Mouse (Mus musculus): ENCODE data around the gene Hbs1l. TPM values are rescaled to one million over a fixed set of nuclear protein-coding genes. Genes with fewer than 3 reads are reported as not detected.

The Hbs1l gene
- polyA plus RNA-seq, 1 experiment from 2014 or later, result 127 TPM

- Histone ChIP-seq H3K9me3 (no peaks in the 10 kb centered on the region), H3K27me3 (ENCODE audit: poor library complexity, severe bottlenecking) (no peaks in the 10 kb centered on the region), H3K4me1 (peaks cover 10% of the 10 kb centered on the region; the same call in 1 of the 2 replicates), H3K27ac (no peak overlapping the region), H3K36me3 (replicated peaks) (no peaks in the 10 kb centered on the region), H3K4me3 (no peak overlapping the region)
- WGBS, result 50% methylated on average over 2 of the region's 2 CpGs
- no peak for DNase-seq (ENCODE audit: extremely low spot score, low spot score)
Measured at GRCm38 (mm10) chr10:21400453-21400852, 104.7 kb downstream of the Hbs1l start.

DNA sequence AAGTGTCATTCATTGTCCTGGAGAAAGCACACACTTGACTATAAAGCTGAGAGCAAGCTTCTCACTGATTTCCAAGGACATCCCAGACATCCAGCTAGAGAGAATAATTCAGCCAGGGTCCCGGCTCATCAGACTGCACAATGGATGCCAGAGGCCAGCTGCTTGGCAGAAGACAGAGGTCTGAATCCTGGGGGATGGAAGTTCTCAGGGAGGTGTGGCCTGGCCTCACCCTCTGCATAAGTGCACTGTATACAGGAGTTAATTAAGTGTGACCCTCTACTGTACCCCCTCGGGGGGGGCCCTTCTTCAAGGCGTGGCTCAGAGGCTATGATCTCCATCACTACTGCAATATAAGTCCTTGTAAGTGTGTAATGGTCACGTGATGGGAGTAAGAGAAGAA is 105.5 kb downstream of the Hbs1l start:
- 84% methylated on average over 4 of the region's 4 CpGs for WGBS
- H3K4me1 ChIP-seq, result peaks cover 10% of the 10 kb centered on the region; the same call in 1 of the 2 replicates
- no peak for DNase-seq (ENCODE audit: extremely low spot score, low spot score)

DNA sequence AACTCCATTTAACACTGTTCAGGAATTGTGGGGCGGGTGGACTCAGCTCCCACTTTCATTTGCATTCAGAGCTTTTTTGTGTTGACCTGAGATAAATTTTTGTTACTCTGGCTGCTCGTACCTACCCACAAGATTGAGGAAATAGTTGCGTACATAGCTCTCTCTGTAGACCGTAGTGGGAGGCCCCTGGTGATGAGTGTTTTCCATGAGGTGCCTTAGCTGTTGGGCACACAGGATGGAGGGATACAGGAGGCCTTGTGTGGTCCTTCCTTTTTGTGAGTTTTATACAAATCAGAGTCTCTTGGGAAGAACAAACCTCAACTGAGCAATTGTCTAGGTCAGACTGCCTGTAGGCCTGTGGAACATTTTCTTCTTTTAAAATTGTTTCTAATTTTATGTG is 109.0 kb downstream of the Hbs1l start:
- no peaks in the 10 kb centered on the region for H3K36me3 ChIP-seq (replicated peaks)
- peaks cover 7% of the 10 kb centered on the region; the same call in 1 of the 2 replicates for H3K4me1 ChIP-seq
- DNase-seq (ENCODE audit: extremely low spot score, low spot score), result no peak
- H3K27me3 ChIP-seq (ENCODE audit: poor library complexity, severe bottlenecking), result no peaks in the 10 kb centered on the region
- H3K9me3 ChIP-seq, result no peaks in the 10 kb centered on the region
- no peak overlapping the region for H3K4me3 ChIP-seq
- H3K27ac ChIP-seq, result no peak overlapping the region
- WGBS, result 86% methylated on average over 4 of the region's 4 CpGs

More for the DNA sequence above, 105.5 kb downstream of the Hbs1l start:
- H3K27me3 ChIP-seq (ENCODE audit: poor library complexity, severe bottlenecking), result no peaks in the 10 kb centered on the region
- no peak overlapping the region for H3K27ac ChIP-seq
- H3K36me3 ChIP-seq (replicated peaks), result no peaks in the 10 kb centered on the region
- no peak overlapping the region for H3K4me3 ChIP-seq
- no peaks in the 10 kb centered on the region for H3K9me3 ChIP-seq

- peaks cover 4% of the 10 kb centered on the region; the same call in 1 of the 2 replicates for H3K4me1 ChIP-seq
- H3K27me3 ChIP-seq (ENCODE audit: poor library complexity, severe bottlenecking), result no peaks in the 10 kb centered on the region
- no peak for DNase-seq (ENCODE audit: extremely low spot score, low spot score)
- H3K36me3 ChIP-seq (replicated peaks), result no peaks in the 10 kb centered on the region
- 83% methylated on average over 11 of the region's 11 CpGs for WGBS
- H3K4me3 ChIP-seq, result no peak overlapping the region
- no peaks in the 10 kb centered on the region for H3K9me3 ChIP-seq
- H3K27ac ChIP-seq, result no peak overlapping the region
Measured at GRCm38 (mm10) chr10:21405707-21406534, 110.1 kb downstream of the Hbs1l start.

GRCm38 (mm10) chr10:21410711-21411110 is 114.9 kb downstream of the Hbs1l start:
- no peaks in the 10 kb centered on the region for H3K9me3 ChIP-seq
- no peak overlapping the region for H3K27ac ChIP-seq
- 87% methylated on average over 5 of the region's 5 CpGs for WGBS
- no peak overlapping the region for H3K4me3 ChIP-seq
- H3K36me3 ChIP-seq (replicated peaks), result no peaks in the 10 kb centered on the region
- no peaks in the 10 kb centered on the region for H3K4me1 ChIP-seq
- no peaks in the 10 kb centered on the region for H3K27me3 ChIP-seq (ENCODE audit: poor library complexity, severe bottlenecking)
- no peak for DNase-seq (ENCODE audit: extremely low spot score, low spot score)

DNA sequence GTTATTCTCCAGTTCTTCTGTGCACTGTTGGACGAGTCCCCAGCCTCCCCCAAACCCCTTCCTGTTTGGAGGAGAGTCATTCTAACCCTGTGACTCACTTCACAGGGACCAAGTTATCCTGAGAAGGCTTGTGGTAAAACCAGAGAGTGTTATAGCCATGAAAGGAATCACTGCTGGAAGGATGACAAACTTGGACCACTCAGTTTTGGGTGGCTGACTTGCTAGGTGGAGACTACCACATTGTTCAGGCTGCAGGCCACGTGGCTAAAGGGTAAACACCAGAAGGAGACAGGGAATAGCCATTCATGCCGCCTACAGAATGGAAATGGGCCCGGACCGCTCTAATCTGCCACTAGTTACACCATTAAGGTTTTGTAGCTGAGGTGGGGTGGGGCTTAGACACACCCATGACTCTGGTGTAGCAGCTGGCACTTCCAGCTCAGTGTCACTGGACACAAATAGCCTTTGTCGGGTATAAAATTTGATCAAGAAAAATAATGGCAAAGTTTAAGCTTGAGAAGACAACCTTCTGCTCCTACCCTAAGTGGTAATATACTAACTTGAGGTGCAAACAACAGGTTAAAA is 115.9 kb downstream of the Hbs1l start:
- Histone ChIP-seq H3K36me3 (replicated peaks) (no peaks in the 10 kb centered on the region), H3K4me3 (no peak overlapping the region), H3K27me3 (ENCODE audit: poor library complexity, severe bottlenecking) (no peaks in the 10 kb centered on the region), H3K9me3 (no peaks in the 10 kb centered on the region), H3K27ac (no peak overlapping the region), H3K4me1 (no peaks in the 10 kb centered on the region)
- DNase-seq (ENCODE audit: extremely low spot score, low spot score), result no peak
- 83% methylated on average over 6 of the region's 6 CpGs for WGBS

DNA sequence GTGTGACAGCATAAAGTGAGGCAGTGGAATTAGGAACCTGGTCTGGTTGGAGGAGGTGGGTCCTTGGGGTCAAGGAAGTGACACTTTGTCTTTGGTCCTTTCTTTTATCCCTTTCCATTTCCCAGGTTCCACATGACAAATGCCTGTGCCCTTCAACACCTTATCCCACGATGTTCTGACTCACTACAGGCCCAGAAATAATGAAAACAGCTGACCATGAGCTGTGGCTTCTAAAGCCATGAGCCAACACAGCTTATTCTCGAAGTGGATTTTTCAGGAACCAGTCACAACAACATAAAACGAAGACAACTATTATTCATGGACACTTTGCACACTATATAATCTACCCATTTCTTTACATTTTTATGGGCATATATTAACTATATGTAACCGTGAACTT is 119.3 kb downstream of the Hbs1l start:
- WGBS, result 85% methylated on average over 4 of the region's 4 CpGs

GRCm38 (mm10) chr10:21416184-21416583 is 120.4 kb downstream of the Hbs1l start:
- no peaks in the 10 kb centered on the region for H3K4me1 ChIP-seq
- H3K4me3 ChIP-seq, result no peak overlapping the region
- DNase-seq (ENCODE audit: extremely low spot score, low spot score), result no peak
- 95% methylated on average over 5 of the region's 5 CpGs for WGBS
- H3K9me3 ChIP-seq, result no peaks in the 10 kb centered on the region
- no peaks in the 10 kb centered on the region for H3K36me3 ChIP-seq (replicated peaks)
- no peaks in the 10 kb centered on the region for H3K27me3 ChIP-seq (ENCODE audit: poor library complexity, severe bottlenecking)
- H3K27ac ChIP-seq, result no peak overlapping the region

More for the DNA sequence above, 119.3 kb downstream of the Hbs1l start:
- H3K4me1 ChIP-seq, result no peaks in the 10 kb centered on the region
- DNase-seq (ENCODE audit: extremely low spot score, low spot score), result no peak
- H3K27me3 ChIP-seq (ENCODE audit: poor library complexity, severe bottlenecking), result no peaks in the 10 kb centered on the region
- no peak overlapping the region for H3K27ac ChIP-seq
- no peaks in the 10 kb centered on the region for H3K9me3 ChIP-seq
- no peaks in the 10 kb centered on the region for H3K36me3 ChIP-seq (replicated peaks)
- H3K4me3 ChIP-seq, result no peak overlapping the region

Other genes starting within 250 kb of the Hbs1l start
- gene Myb, start 135.0 kb upstream of the Hbs1l start, polyA plus RNA-seq (2016; fragmentation: Nextera tagmentation; extraction: Ambion mirVana), result 4.9 and 5.3 TPM in 2 replicates
- not detected in 2 replicates for gene Aldh8a1, start 81.3 kb downstream of the Hbs1l start, polyA plus RNA-seq (2016; fragmentation: Nextera tagmentation; extraction: Ambion mirVana)

Data from forebrain, embryonic 10.5 days (tissue).